Mouse (Mus musculus) heart, adult 2 months (tissue): ENCODE results near the gene Psmd6. TPM values are rescaled to one million over a fixed set of nuclear protein-coding genes. Genes with fewer than 3 reads are reported as not detected.
A peak's percentile ranks its signal among the peaks of the same experiment; 100 is the strongest.

Source experiments
- DNase-seq, 2 experiments: peaks; one replicate each; pipeline ENCODE4 v3.0.0; 2021
- H3K27ac ChIP-seq: fragments of 200-600 bp; 2 replicates; pipeline ENCODE4 v1.8.1; 2022
- H3K27me3 ChIP-seq: fragments of 200-500 bp; 2 replicates; pipeline ENCODE4 v1.6.1; 2012; ENCODE audit warnings: mild to moderate bottlenecking, low read length, inconsistent platforms, mixed read lengths; ENCODE audit not compliant: control insufficient read depth, insufficient read depth
- H3K36me3 ChIP-seq: fragments of 200-500 bp; 2 replicates; pipeline ENCODE4 v1.6.1; 2012; ENCODE audit warnings: low read length, inconsistent platforms; ENCODE audit not compliant: control insufficient read depth, insufficient read depth
- H3K4me1 ChIP-seq: fragments of 200-500 bp; 2 replicates; pipeline ENCODE4 v1.6.1; 2011; ENCODE audit warnings: low read length; ENCODE audit not compliant: control insufficient read depth, insufficient read depth
- H3K4me3 ChIP-seq: fragments of 200-600 bp; 2 replicates; pipeline ENCODE4 v1.8.1; 2022
- H3K79me2 ChIP-seq: fragments of 200-500 bp; replicated peaks from 2 replicates; pipeline ENCODE4 v1.6.1; 2012; ENCODE audit warnings: mild to moderate bottlenecking, inconsistent platforms, low read length, moderate library complexity, mixed read lengths; ENCODE audit not compliant: control insufficient read depth, insufficient read depth
- H3K9ac ChIP-seq: fragments of 200-500 bp; 2 replicates; pipeline ENCODE4 v1.6.1; 2012; ENCODE audit warnings: low read depth, mild to moderate bottlenecking, control low read depth, inconsistent platforms, low read length, mixed read lengths
- CTCF ChIP-seq: fragments of 200-600 bp; IDR thresholded peaks from 2 replicates; pipeline ENCODE4 v1.8.1; 2022; ENCODE audit warnings: antibody characterized with exemption, mild to moderate bottlenecking, moderate library complexity
- EP300 ChIP-seq: fragments of 200-500 bp; IDR thresholded peaks from 2 replicates; pipeline ENCODE4 v1.6.1; 2011; ENCODE audit warnings: low read depth, low read length, control low read depth; ENCODE audit not compliant: insufficient read depth
- POLR2A ChIP-seq: fragments of 200-500 bp; IDR thresholded peaks from 2 replicates; pipeline ENCODE4 v1.6.1; 2011; ENCODE audit warnings: mild to moderate bottlenecking, low read depth, low read length, control low read depth; ENCODE audit not compliant: insufficient read depth
- WGBS: fragments of 180-500 bp; shearing (Covaris S2); methylation state at CpG from one replicate; pipeline ENCODE4 v1.1.7; 2018; 5-methylcytosine and 5-hydroxymethylcytosine counted together
- intact Hi-C: fragments of 180-260 bp; cut with DNase I; formaldehyde crosslinking; loops from one replicate; pipeline ENCODE4 v1.15.1; 2025
- polyA plus RNA-seq: library from polyadenylated mRNA; depleted of rRNA; stranded (reverse); fragments of >200 nt; gene quantifications from 2 replicates; pipeline ENCODE4 v1.2.3, GENCODE M21; 2012
- total RNA-seq, 2 experiments: library from RNA; stranded (reverse); gene quantifications; 2 replicates each; pipeline ENCODE4 v1.2.3; 2021

Psmd6 gene
- total and polyA plus RNA-seq, 3 experiments = 26.0 to 84.4 (median 73.3) TPM

GRCm38 (mm10) chr14:14100773-14101280, 20.0 kb downstream of the Psmd6 start:
- Histone ChIP-seq H3K27me3 (no peaks in the 10 kb centered on the region), H3K9ac (no peak overlapping the region), H3K79me2 (no peaks in the 10 kb centered on the region), H3K27ac (no peak overlapping the region), H3K36me3 (no peaks in the 10 kb centered on the region), H3K4me3 (no peak overlapping the region), H3K4me1 (no peaks in the 10 kb centered on the region)
- WGBS = 91% methylated on average over 8 of the region's 8 CpGs
- no peak for DNase-seq
- intact Hi-C loops = no loop called here
- no peak for TF ChIP-seq POLR2A
- TF ChIP-seq CTCF = no peak
- TF ChIP-seq EP300 = no peak

- intact Hi-C loops = loop anchor here (5.0 to 10.0 kb wide), 4 partner anchors 46 to 744 kb away; no protein-coding TSS in a partner anchor
- TF ChIP-seq EP300 (peak; percentile 80; the same call in 1 of the 2 replicates), CTCF (no peak; the same call in 1 of the 2 replicates)
- no peaks in the 10 kb centered on the region for H3K36me3 ChIP-seq
- H3K9ac ChIP-seq = no peak overlapping the region
- DNase-seq = peak; percentile 83 to 88
- no peaks in the 10 kb centered on the region for H3K4me1 ChIP-seq
- no peak overlapping the region for H3K4me3 ChIP-seq
- no peaks in the 10 kb centered on the region for H3K79me2 ChIP-seq
- no peaks in the 10 kb centered on the region for H3K27me3 ChIP-seq
- 29% methylated on average over 10 of the region's 10 CpGs for WGBS
- no peak overlapping the region for H3K27ac ChIP-seq
Measured at GRCm38 (mm10) chr14:14098330-14098980, 22.3 kb downstream of the Psmd6 start.

GRCm38 (mm10) chr14:14090571-14090970, 30.2 kb downstream of the Psmd6 start:
- DNase-seq = no peak
- Histone ChIP-seq H3K4me1 (no peaks in the 10 kb centered on the region), H3K27ac (no peak overlapping the region), H3K9ac (no peak overlapping the region), H3K27me3 (no peaks in the 10 kb centered on the region), H3K79me2 (no peaks in the 10 kb centered on the region), H3K4me3 (no peak overlapping the region), H3K36me3 (no peaks in the 10 kb centered on the region)
- 89% methylated on average over 6 of the region's 6 CpGs for WGBS
- TF ChIP-seq EP300 = no peak
- TF ChIP-seq POLR2A = no peak
- no peak for TF ChIP-seq CTCF
- intact Hi-C loops = loop anchor here (10.0 kb wide), 1 partner anchor 736 kb away; no protein-coding TSS in a partner anchor

- DNase-seq = no peak
- Histone ChIP-seq H3K27me3 (no peaks in the 10 kb centered on the region), H3K79me2 (0 out of 2 replicates have a peak, but pooled peaks cover 2% of the 10 kb centered on the region), H3K27ac (no peak overlapping the region), H3K36me3 (no peaks in the 10 kb centered on the region), H3K9ac (no peak overlapping the region), H3K4me1 (no peaks in the 10 kb centered on the region; the same call in 1 of the 2 replicates), H3K4me3 (no peak overlapping the region)
- intact Hi-C loops = no loop called here
- WGBS = 45% methylated on average over 9 of the region's 9 CpGs
- TF ChIP-seq CTCF = no peak
- TF ChIP-seq EP300 = no peak
- no peak for TF ChIP-seq POLR2A
Measured at GRCm38 (mm10) chr14:14088016-14088791, 32.6 kb downstream of the Psmd6 start.

GRCm38 (mm10) chr14:14087348-14087747, 33.4 kb downstream of the Psmd6 start:
- Histone ChIP-seq H3K79me2 (0 out of 2 replicates have a peak, but pooled peaks cover 2% of the 10 kb centered on the region), H3K4me1 (no peaks in the 10 kb centered on the region; the same call in 1 of the 2 replicates), H3K4me3 (no peak overlapping the region), H3K36me3 (no peaks in the 10 kb centered on the region), H3K27ac (no peak overlapping the region), H3K27me3 (no peaks in the 10 kb centered on the region), H3K9ac (no peak overlapping the region)
- 80% methylated on average over 6 of the region's 6 CpGs for WGBS
- TF ChIP-seq POLR2A (no peak), CTCF (no peak), EP300 (no peak)
- DNase-seq = no peak
- intact Hi-C loops = no loop called here
